Mouse (Mus musculus): ENCODE measurements around the gene Noxred1.
"Not testable (repeated sequence)": the region's sequence is repeated elsewhere in the genome, so short reads cannot be mapped to it uniquely, and the experiment has no call there.

The Noxred1 gene

GRCm38 (mm10) chr12:87238632-87239031, at the start of gene Noxred1:
Noxred1 (minus strand) TSS chr12:87238732.
- DNase-seq (ENCODE audit: low read depth, low spot score): no peak

GRCm38 (mm10) chr12:87284726-87285125, 46.2 kb upstream of the Noxred1 start:
- no peak for DNase-seq (ENCODE audit: low read depth, low spot score)

GRCm38 (mm10) chr12:87284268-87284667, 45.7 kb upstream of the Noxred1 start:
- no peak for DNase-seq (ENCODE audit: low read depth, low spot score)

GRCm38 (mm10) chr12:87283706-87284105, 45.2 kb upstream of the Noxred1 start:
- DNase-seq (ENCODE audit: low read depth, low spot score): no peak

- no peak for DNase-seq (ENCODE audit: low read depth, low spot score)
These were observed 44.2 kb upstream of the Noxred1 start for GRCm38 (mm10) chr12:87282743-87283142.

- DNase-seq (ENCODE audit: low read depth, low spot score): no peak
These were observed 43.2 kb upstream of the Noxred1 start for GRCm38 (mm10) chr12:87281766-87282165.

- peak; percentile 80 for DNase-seq (ENCODE audit: low read depth, low spot score)
These were observed 41.3 kb upstream of the Noxred1 start for GRCm38 (mm10) chr12:87279879-87280278.

GRCm38 (mm10) chr12:87279350-87279749, 40.8 kb upstream of the Noxred1 start:
- DNase-seq (ENCODE audit: low read depth, low spot score): peak; percentile 78

GRCm38 (mm10) chr12:87278118-87278730, 39.7 kb upstream of the Noxred1 start:
- DNase-seq (ENCODE audit: low read depth, low spot score): peak; percentile 65

GRCm38 (mm10) chr12:87277251-87277650, 38.7 kb upstream of the Noxred1 start:
- DNase-seq (ENCODE audit: low read depth, low spot score): not testable (repeated sequence)

- DNase-seq (ENCODE audit: low read depth, low spot score): peak; percentile 41
These were observed 36.6 kb upstream of the Noxred1 start for GRCm38 (mm10) chr12:87274853-87275831.

GRCm38 (mm10) chr12:87267682-87268081, 29.1 kb upstream of the Noxred1 start:
- peak; percentile 74 for DNase-seq (ENCODE audit: low read depth, low spot score)

- DNase-seq (ENCODE audit: low read depth, low spot score): peak; percentile 77
These were observed 28.5 kb upstream of the Noxred1 start for GRCm38 (mm10) chr12:87266827-87267603.

- DNase-seq (ENCODE audit: low read depth, low spot score): peak; percentile 99
These were observed 27.7 kb upstream of the Noxred1 start, which contains the start of the genes Vipas39 and Ahsa1 for GRCm38 (mm10) chr12:87266108-87266826. Vipas39 (minus strand) TSS chr12:87266256. Ahsa1 (plus strand) TSS chr12:87266479.

GRCm38 (mm10) chr12:87265444-87265843, 26.9 kb upstream of the Noxred1 start:
- DNase-seq (ENCODE audit: low read depth, low spot score): no peak

- DNase-seq (ENCODE audit: low read depth, low spot score): no peak
These were observed 22.0 kb upstream of the Noxred1 start for GRCm38 (mm10) chr12:87260562-87260961.

- peak; percentile 37 for DNase-seq (ENCODE audit: low read depth, low spot score)
These were observed 18.1 kb upstream of the Noxred1 start for GRCm38 (mm10) chr12:87256629-87257028.

- DNase-seq (ENCODE audit: low read depth, low spot score): no peak
These were observed 15.3 kb upstream of the Noxred1 start for GRCm38 (mm10) chr12:87253878-87254277.

- peak; percentile 22 for DNase-seq (ENCODE audit: low read depth, low spot score)
These were observed 11.6 kb upstream of the Noxred1 start for GRCm38 (mm10) chr12:87250161-87250560.

GRCm38 (mm10) chr12:87236882-87237483, 1.5 kb downstream of the Noxred1 start:
- peak; percentile 22 for DNase-seq (ENCODE audit: low read depth, low spot score)
